Mouse (Mus musculus) testis, adult 2 months (tissue): ENCODE data around the gene Akr1b7. TPM values are rescaled to one million over a fixed set of nuclear protein-coding genes. Genes with fewer than 3 reads are reported as not detected.

Experiments
- H3K27ac ChIP-seq: fragments of 200-500 bp; 2 replicates; pipeline ENCODE4 v1.5.1; 2012; ENCODE audit warnings: low read depth, low read length; ENCODE audit not compliant: control insufficient read depth, insufficient read depth
- H3K27me3 ChIP-seq: fragments of 200-500 bp; 2 replicates; pipeline ENCODE4 v1.6.1; 2012; ENCODE audit warnings: mild to moderate bottlenecking, low read length, moderate library complexity; ENCODE audit not compliant: control insufficient read depth, insufficient read depth
- H3K36me3 ChIP-seq: fragments of 200-500 bp; 2 replicates; pipeline ENCODE4 v1.6.1; 2012; ENCODE audit warnings: mild to moderate bottlenecking, low read length; ENCODE audit not compliant: control insufficient read depth, insufficient read depth
- H3K4me1 ChIP-seq: fragments of 200-500 bp; 2 replicates; pipeline ENCODE4 v1.6.1; 2012; ENCODE audit warnings: low read length; ENCODE audit not compliant: control insufficient read depth, insufficient read depth
- H3K4me3 ChIP-seq: fragments of 200-500 bp; 2 replicates; pipeline ENCODE4 v1.5.1; 2012; ENCODE audit warnings: low read depth, mild to moderate bottlenecking, low read length, moderate library complexity, mixed read lengths; ENCODE audit not compliant: control insufficient read depth
- CTCF ChIP-seq: fragments of 200-500 bp; IDR thresholded peaks from 2 replicates; pipeline ENCODE4 v1.5.1; 2012; ENCODE audit warnings: low read depth, mild to moderate bottlenecking, inconsistent platforms, low read length, moderate library complexity; ENCODE audit not compliant: control insufficient read depth, insufficient read depth, insufficient replicate concordance
- POLR2A ChIP-seq: fragments of 200-500 bp; IDR thresholded peaks from 2 replicates; pipeline ENCODE4 v1.6.1; 2012; ENCODE audit warnings: low read depth, mild to moderate bottlenecking, inconsistent platforms, low read length, moderate library complexity; ENCODE audit not compliant: control insufficient read depth
- polyA plus RNA-seq: library from polyadenylated mRNA; depleted of rRNA; stranded (reverse); fragments of >200 nt; gene quantifications from 2 replicates; pipeline ENCODE4 v1.2.3, GENCODE M21; 2012; rRNA removed

Gene Akr1b7
- polyA plus RNA-seq, 1 experiment, result 0.07 TPM

- Histone ChIP-seq H3K4me1 (peaks cover 2% of the 10 kb centered on the region), H3K36me3 (no peaks in the 10 kb centered on the region), H3K27ac (no peak overlapping the region), H3K4me3 (no peak overlapping the region), H3K27me3 (no peaks in the 10 kb centered on the region)
- TF ChIP-seq POLR2A (no peak), CTCF (no peak)
Measured at GRCm38 (mm10) chr6:34471434-34472110, 59.4 kb downstream of the Akr1b7 start.

Other genes with a start within 250 kb of the Akr1b7 start
- 21.7 and 24.5 TPM in 2 replicates for gene Slc35b4, start 235.2 kb upstream of the Akr1b7 start, polyA plus RNA-seq
- 233 and 258 TPM in 2 replicates for gene Akr1b3, start 94.9 kb upstream of the Akr1b7 start, polyA plus RNA-seq
- 26.1 and 29.6 TPM in 2 replicates for gene Akr1b8, start 58.2 kb upstream of the Akr1b7 start, polyA plus RNA-seq
- gene Akr1b10, start 28.1 kb upstream of the Akr1b7 start, polyA plus RNA-seq, result 4.5 and 4.8 TPM in 2 replicates
- gene Bpgm, start 63.9 kb downstream of the Akr1b7 start, polyA plus RNA-seq, result 119 and 124 TPM in 2 replicates
- 5.0 and 5.9 TPM in 2 replicates for gene Cald1, start 186.2 kb downstream of the Akr1b7 start, polyA plus RNA-seq